Mouse (Mus musculus) liver, embryonic 11.5 days (tissue): ENCODE results near the gene Heatr1. TPM values are rescaled to one million over a fixed set of nuclear protein-coding genes. Genes with fewer than 3 reads are reported as not detected.
A peak's percentile ranks its signal among the peaks of the same experiment; 100 is the strongest.

Experiments used
- ATAC-seq: fragments of 200-750 bp; cut with Nextera tagmentation; replicated peaks from 2 replicates; pipeline ENCODE4 v1.8.0; 2017; ENCODE audit warnings: moderate number of reproducible peaks, mild to moderate bottlenecking, moderate TSS enrichment, moderate library complexity; ENCODE audit not compliant: low FRiP score
- DNase-seq: peaks from one replicate; pipeline ENCODE4 v3.0.0-alpha.2; 2017; ENCODE audit warnings: low spot score
- H3K27ac ChIP-seq: fragments of 300-500 bp; sonication (generic); 2 replicates; pipeline ENCODE4 v1.5.1; 2014; ENCODE audit warnings: mild to moderate bottlenecking, low read depth, low read length, control low read depth
- H3K27me3 ChIP-seq: fragments of 300-500 bp; sonication (generic); replicated peaks from 2 replicates; pipeline ENCODE4 v1.6.1; 2014; ENCODE audit warnings: low read length, mixed read lengths; ENCODE audit not compliant: control insufficient read depth, insufficient read depth
- H3K36me3 ChIP-seq: fragments of 300-500 bp; sonication (generic); 2 replicates; pipeline ENCODE4 v1.6.1; 2014; ENCODE audit warnings: mild to moderate bottlenecking, low read length, moderate library complexity, mixed read lengths; ENCODE audit not compliant: control insufficient read depth, insufficient read depth
- H3K4me1 ChIP-seq: fragments of 300-500 bp; sonication (generic); replicated peaks from 2 replicates; pipeline ENCODE4 v1.6.1; 2014; ENCODE audit warnings: low read length, mixed read lengths; ENCODE audit not compliant: control insufficient read depth, insufficient read depth
- H3K4me2 ChIP-seq: fragments of 300-500 bp; sonication (generic); 2 replicates; pipeline ENCODE4 v1.6.1; 2014; ENCODE audit warnings: mild to moderate bottlenecking, control low read depth, moderate library complexity
- H3K4me3 ChIP-seq: fragments of 300-500 bp; sonication (generic); 2 replicates; pipeline ENCODE4 v1.5.1; 2014; ENCODE audit warnings: low read depth, low read length, control low read depth
- H3K9ac ChIP-seq: fragments of 300-500 bp; sonication (generic); 2 replicates; pipeline ENCODE4 v1.6.1; 2014; ENCODE audit warnings: low read depth, low read length, control low read depth
- H3K9me3 ChIP-seq: fragments of 300-500 bp; sonication (generic); 2 replicates; pipeline ENCODE4 v1.6.1; 2016; ENCODE audit warnings: low read length, inconsistent platforms, mixed read lengths; ENCODE audit not compliant: control insufficient read depth
- WGBS: fragments of 180-500 bp; shearing (Covaris S2); extraction: QIAGEN DNeasy Blood & Tissue Kit; methylation state at CpG from one replicate; pipeline ENCODE4 v1.1.7; 2014; 5-methylcytosine and 5-hydroxymethylcytosine counted together
- polyA plus RNA-seq: library from polyadenylated mRNA; unstranded; fragments of >200 nt; fragmentation: Nextera tagmentation; extraction: Ambion mirVana; gene quantifications from 2 replicates; pipeline ENCODE4 v1.2.1, GENCODE M21; 2014

Heatr1 gene
- polyA plus RNA-seq, 1 experiment from 2014 or later = 48.8 TPM

DNA sequence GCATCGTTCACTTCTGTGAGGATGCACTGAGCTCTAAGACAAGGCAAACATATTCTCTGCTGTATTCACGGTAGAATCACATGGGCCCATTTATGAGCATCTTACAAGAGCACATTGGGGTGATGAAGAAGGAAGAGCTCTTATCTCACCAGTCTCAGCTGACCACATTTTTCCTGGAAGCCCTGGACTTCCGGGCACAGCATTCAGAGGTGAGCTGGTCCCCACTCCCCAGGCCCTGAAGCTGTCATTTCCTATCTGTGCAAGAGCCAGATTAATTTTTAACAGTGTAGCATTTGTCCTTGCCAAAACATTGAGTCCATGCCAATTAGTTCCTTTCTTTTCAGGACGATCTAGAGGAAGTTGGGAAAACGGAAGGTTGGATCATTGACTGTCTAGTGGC is 39.0 kb downstream of the Heatr1 start:
- peaks cover 56% of the 10 kb centered on the region for H3K36me3 ChIP-seq
- ATAC-seq = no peak
- H3K9ac ChIP-seq = no peak overlapping the region
- H3K27me3 ChIP-seq = no peaks in the 10 kb centered on the region
- H3K4me3 ChIP-seq = no peak overlapping the region
- no peak for DNase-seq
- H3K27ac ChIP-seq = no peak overlapping the region
- no peak overlapping the region for H3K4me2 ChIP-seq
- no peaks in the 10 kb centered on the region for H3K4me1 ChIP-seq
- 83% methylated on average over 5 of the region's 5 CpGs for WGBS
- H3K9me3 ChIP-seq = no peaks in the 10 kb centered on the region

- 97% methylated on average over 3 of the region's 3 CpGs for WGBS
- ATAC-seq = no peak
- Histone ChIP-seq H3K27me3 (no peaks in the 10 kb centered on the region), H3K4me3 (no peak overlapping the region), H3K36me3 (peaks cover 31% of the 10 kb centered on the region), H3K4me2 (no peak overlapping the region), H3K27ac (no peak overlapping the region), H3K9ac (no peak overlapping the region), H3K9me3 (no peaks in the 10 kb centered on the region), H3K4me1 (no peaks in the 10 kb centered on the region)
- DNase-seq = no peak
These were observed 44.8 kb downstream of the Heatr1 start for GRCm38 (mm10) chr13:12439586-12439985.

DNA sequence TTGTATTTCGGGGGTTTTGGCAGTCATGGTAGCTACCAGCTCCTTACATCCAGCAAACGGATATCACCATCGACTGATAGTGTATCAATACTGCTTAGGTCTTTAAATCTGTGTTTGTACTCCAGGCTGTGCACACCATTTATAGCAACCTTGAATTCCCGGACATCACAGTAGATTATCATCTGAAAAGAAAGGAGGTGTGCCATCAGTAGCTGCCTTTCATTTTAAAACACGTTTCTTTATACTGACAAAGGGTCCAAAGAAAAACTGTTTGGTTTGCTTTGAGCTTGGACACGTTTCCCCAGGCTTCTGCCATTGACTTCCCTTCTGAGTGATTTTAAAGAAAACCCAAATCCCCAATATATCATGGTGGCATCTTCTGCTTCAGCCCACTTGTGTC is 46.0 kb downstream of the Heatr1 start:
- DNase-seq (no peak), ATAC-seq (no peak)
- Histone ChIP-seq H3K4me1 (no peaks in the 10 kb centered on the region), H3K27me3 (no peaks in the 10 kb centered on the region), H3K9ac (no peak overlapping the region), H3K36me3 (peaks cover 22% of the 10 kb centered on the region), H3K4me2 (no peak overlapping the region), H3K4me3 (no peak overlapping the region), H3K27ac (no peak overlapping the region), H3K9me3 (no peaks in the 10 kb centered on the region)
- WGBS = 88% methylated on average over 6 of the region's 6 CpGs

GRCm38 (mm10) chr13:12442008-12442587 is 47.3 kb downstream of the Heatr1 start:
- DNase-seq (no peak), ATAC-seq (no peak)
- Histone ChIP-seq H3K4me1 (no peaks in the 10 kb centered on the region), H3K27me3 (no peaks in the 10 kb centered on the region), H3K36me3 (peaks cover 17% of the 10 kb centered on the region), H3K4me3 (no peak overlapping the region), H3K27ac (no peak overlapping the region), H3K4me2 (no peak overlapping the region), H3K9me3 (no peaks in the 10 kb centered on the region), H3K9ac (no peak overlapping the region)
- WGBS = 85% methylated on average over 2 of the region's 2 CpGs

- no peaks in the 10 kb centered on the region for H3K9me3 ChIP-seq
- 0 out of 2 replicates have a peak, but pooled peaks cover 2% of the 10 kb centered on the region for H3K36me3 ChIP-seq
- no peak overlapping the region for H3K4me3 ChIP-seq
- H3K4me2 ChIP-seq = no peak overlapping the region
- no peak overlapping the region for H3K9ac ChIP-seq
- no peaks in the 10 kb centered on the region for H3K4me1 ChIP-seq
- ATAC-seq (no peak), DNase-seq (no peak)
- 89% methylated on average over 14 of the region's 14 CpGs for WGBS
- no peaks in the 10 kb centered on the region for H3K27me3 ChIP-seq
- H3K27ac ChIP-seq = no peak overlapping the region
These were observed 58.3 kb downstream of the Heatr1 start for GRCm38 (mm10) chr13:12453150-12453549.

GRCm38 (mm10) chr13:12454686-12455390 is 60.0 kb downstream of the Heatr1 start:
- no peak for ATAC-seq
- Histone ChIP-seq H3K4me1 (no peaks in the 10 kb centered on the region), H3K9me3 (no peaks in the 10 kb centered on the region), H3K4me2 (no peak overlapping the region), H3K27me3 (no peaks in the 10 kb centered on the region), H3K27ac (no peak overlapping the region), H3K4me3 (no peak overlapping the region), H3K36me3 (0 out of 2 replicates have a peak, but pooled peaks cover 2% of the 10 kb centered on the region), H3K9ac (no peak overlapping the region)
- no peak for DNase-seq
- 83% methylated on average over 7 of the region's 7 CpGs for WGBS

GRCm38 (mm10) chr13:12456711-12457110 is 61.9 kb downstream of the Heatr1 start:
- no peak for ATAC-seq
- DNase-seq = no peak
- no peak overlapping the region for H3K27ac ChIP-seq
- no peak overlapping the region for H3K4me2 ChIP-seq
- no peak overlapping the region for H3K9ac ChIP-seq
- 0 out of 2 replicates have a peak, but pooled peaks cover 2% of the 10 kb centered on the region for H3K36me3 ChIP-seq
- no peaks in the 10 kb centered on the region for H3K27me3 ChIP-seq
- H3K9me3 ChIP-seq = no peaks in the 10 kb centered on the region
- no peak overlapping the region for H3K4me3 ChIP-seq
- 83% methylated on average over 7 of the region's 7 CpGs for WGBS
- H3K4me1 ChIP-seq = no peaks in the 10 kb centered on the region

DNA sequence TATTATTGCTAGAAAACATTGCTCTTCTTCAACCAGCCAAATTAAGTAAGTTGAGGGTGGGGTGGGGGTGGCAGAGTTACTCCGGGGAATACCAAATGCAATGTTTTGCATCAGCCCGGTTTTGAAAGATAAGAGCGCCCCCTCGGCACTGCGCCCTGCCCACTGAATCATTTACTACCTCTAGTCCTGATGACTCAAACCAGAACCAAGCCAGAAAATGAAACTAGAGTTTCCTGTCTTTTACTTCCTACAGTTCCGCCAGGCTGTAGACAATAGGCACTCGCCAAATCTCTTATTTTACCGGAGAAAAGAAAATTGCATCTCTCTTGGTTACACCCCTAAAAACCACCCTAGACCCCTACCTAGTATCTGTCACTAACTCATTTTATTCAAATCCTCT is 65.6 kb downstream of the Heatr1 start:
- no peaks in the 10 kb centered on the region for H3K27me3 ChIP-seq
- H3K36me3 ChIP-seq = no peaks in the 10 kb centered on the region
- WGBS = 5% methylated on average over 8 of the region's 8 CpGs
- peak; percentile 37 for ATAC-seq
- H3K9ac ChIP-seq = peak overlapping the region; percentile 88
- H3K4me2 ChIP-seq = peak overlapping the region; percentile 85
- H3K27ac ChIP-seq = peak overlapping the region; percentile 70
- H3K9me3 ChIP-seq = no peaks in the 10 kb centered on the region
- peak; percentile 38 for DNase-seq
- H3K4me3 ChIP-seq = peak overlapping the region; percentile 88
- H3K4me1 ChIP-seq = 0 out of 2 replicates have a peak, but pooled peaks cover 2% of the 10 kb centered on the region
